Mouse (Mus musculus) neural tube, embryonic 13.5 days (tissue): Measurements from ENCODE around the gene Tgm6. TPM values are rescaled to one million over a fixed set of nuclear protein-coding genes. Genes with fewer than 3 reads are reported as not detected.

Source experiments
- ATAC-seq: fragments of 200-750 bp; cut with Nextera tagmentation; 2 replicates; pipeline ENCODE4 v1.8.0; 2017; ENCODE audit warnings: low read depth, mild to moderate bottlenecking, moderate TSS enrichment, moderate library complexity
- H3K27ac ChIP-seq: fragments of 300-500 bp; sonication (generic); replicated peaks from 2 replicates; pipeline ENCODE4 v1.5.1; 2015; ENCODE audit warnings: moderate library complexity, mild to moderate bottlenecking, inconsistent platforms
- H3K27me3 ChIP-seq: fragments of 300-500 bp; sonication (generic); 2 replicates; pipeline ENCODE4 v1.6.1; 2015; ENCODE audit warnings: mild to moderate bottlenecking, inconsistent platforms
- H3K36me3 ChIP-seq: fragments of 300-500 bp; sonication (generic); 2 replicates; pipeline ENCODE4 v1.6.1; 2015; ENCODE audit warnings: mild to moderate bottlenecking, inconsistent platforms
- H3K4me1 ChIP-seq: fragments of 300-500 bp; sonication (generic); replicated peaks from 2 replicates; pipeline ENCODE4 v1.6.1; 2015; ENCODE audit warnings: inconsistent platforms
- H3K4me2 ChIP-seq: fragments of 300-500 bp; sonication (generic); 2 replicates; pipeline ENCODE4 v1.6.1; 2015; ENCODE audit warnings: inconsistent platforms, mild to moderate bottlenecking, moderate library complexity
- H3K4me3 ChIP-seq: fragments of 300-500 bp; sonication (generic); 2 replicates; pipeline ENCODE4 v1.5.1; 2015; ENCODE audit warnings: mild to moderate bottlenecking, inconsistent platforms
- H3K9ac ChIP-seq: fragments of 300-500 bp; sonication (generic); 2 replicates; pipeline ENCODE4 v1.6.1; 2015; ENCODE audit warnings: moderate library complexity, mild to moderate bottlenecking, inconsistent platforms
- H3K9me3 ChIP-seq: fragments of 300-500 bp; sonication (generic); 2 replicates; pipeline ENCODE4 v1.6.1; 2016; ENCODE audit warnings: inconsistent platforms
- WGBS: fragments of 180-500 bp; shearing (Covaris S2); methylation state at CpG from one replicate; pipeline ENCODE4 v1.1.7; 2015; 5-methylcytosine and 5-hydroxymethylcytosine counted together
- polyA plus RNA-seq: library from polyadenylated mRNA; unstranded; fragments of >200 nt; fragmentation: Nextera tagmentation; extraction: Ambion mirVana; gene quantifications from 2 replicates; pipeline ENCODE4 v1.2.1, GENCODE M21; 2015

Tgm6 gene
- 0.10 TPM in 1 of 2 replicates, not detected in the other for polyA plus RNA-seq

DNA sequence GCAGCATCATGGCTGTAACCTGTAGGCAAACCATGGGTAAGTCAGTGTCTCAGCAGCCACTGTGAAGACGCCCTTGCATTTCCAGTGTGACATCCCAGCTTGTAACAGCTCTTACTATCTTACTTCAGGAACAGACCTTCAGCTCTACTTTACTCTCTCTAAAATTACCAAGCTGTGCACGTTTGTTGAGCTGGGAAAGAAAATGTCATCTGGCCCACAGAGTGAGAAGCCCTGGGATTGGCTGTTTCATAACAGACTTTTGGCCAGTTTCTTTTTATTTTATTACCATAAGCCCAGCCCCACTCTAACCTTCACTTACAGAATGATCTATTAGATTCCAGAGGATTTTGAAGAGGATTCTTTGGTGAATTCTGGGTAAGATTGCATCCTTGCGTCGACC lies at the start of gene Tgm6:
Gene Tgm6 (plus strand): TSS at position 301 of the 400 bp plus-strand sequence.
- Histone ChIP-seq H3K36me3 (no peaks in the 10 kb centered on the region), H3K9me3 (no peaks in the 10 kb centered on the region), H3K9ac (no peak within 1 kb of the TSS), H3K4me3 (no peak within 1 kb of the TSS), H3K4me2 (no peak within 1 kb of the TSS), H3K4me1 (peaks cover 4% of the 10 kb centered on the region; the same call in 1 of the 2 replicates), H3K27ac (no peak within 1 kb of the TSS), H3K27me3 (no peaks in the 10 kb centered on the region)
- WGBS = 77% methylated on average over 4 of the region's 4 CpGs
- no peak for ATAC-seq

- 28% methylated on average over 3 of the region's 3 CpGs for WGBS
- H3K9ac ChIP-seq = no peak overlapping the region
- H3K36me3 ChIP-seq = no peaks in the 10 kb centered on the region
- no peaks in the 10 kb centered on the region for H3K4me1 ChIP-seq
- H3K27ac ChIP-seq = no peak overlapping the region
- no peaks in the 10 kb centered on the region for H3K9me3 ChIP-seq
- no peaks in the 10 kb centered on the region for H3K27me3 ChIP-seq
- H3K4me3 ChIP-seq = no peak overlapping the region
- no peak for ATAC-seq
- no peak overlapping the region for H3K4me2 ChIP-seq
Measured at GRCm38 (mm10) chr2:130068228-130068627, 44.0 kb upstream of the Tgm6 start.

GRCm38 (mm10) chr2:130070396-130070795 lies 41.8 kb upstream of the Tgm6 start:
- no peaks in the 10 kb centered on the region for H3K4me1 ChIP-seq
- H3K4me3 ChIP-seq = no peak overlapping the region
- H3K9me3 ChIP-seq = no peaks in the 10 kb centered on the region
- H3K9ac ChIP-seq = no peak overlapping the region
- ATAC-seq = no peak
- no peak overlapping the region for H3K27ac ChIP-seq
- no peaks in the 10 kb centered on the region for H3K36me3 ChIP-seq
- 90% methylated on average over 2 of the region's 2 CpGs for WGBS
- H3K27me3 ChIP-seq = no peaks in the 10 kb centered on the region
- no peak overlapping the region for H3K4me2 ChIP-seq

- 71% methylated on average over 4 of the region's 4 CpGs for WGBS
- no peak for ATAC-seq
Measured at GRCm38 (mm10) chr2:130112804-130113203, 588 bp downstream of the Tgm6 start.

DNA sequence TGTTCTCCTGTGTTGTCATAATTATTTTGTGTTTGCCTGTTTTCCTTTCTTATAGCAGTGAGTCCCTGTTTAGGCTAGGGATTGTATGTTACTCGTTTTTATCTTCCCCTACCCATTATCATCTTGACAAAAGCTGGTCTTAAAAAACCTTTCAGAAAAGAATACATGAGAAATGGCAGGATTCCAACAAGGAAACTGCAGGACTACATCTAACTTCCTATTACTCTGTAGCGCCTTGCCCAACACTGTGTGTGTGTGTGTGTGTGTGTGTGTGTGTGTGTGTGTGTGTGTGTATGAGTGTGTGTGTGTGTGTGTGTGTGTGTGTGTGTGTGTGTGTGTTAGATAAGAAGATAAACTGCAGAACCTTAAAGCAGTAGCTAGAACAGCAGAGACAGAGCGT lies 1.2 kb downstream of the Tgm6 start:
- 33% methylated on average over 3 of the region's 3 CpGs for WGBS
- H3K27ac ChIP-seq = no peak overlapping the region

More at GRCm38 (mm10) chr2:130112804-130113203, 588 bp downstream of the Tgm6 start:
- Histone ChIP-seq H3K9me3 (no peaks in the 10 kb centered on the region), H3K27me3 (no peaks in the 10 kb centered on the region), H3K4me2 (no peak overlapping the region), H3K4me3 (no peak overlapping the region), H3K27ac (no peak overlapping the region), H3K9ac (no peak overlapping the region), H3K36me3 (no peaks in the 10 kb centered on the region), H3K4me1 (peaks cover 4% of the 10 kb centered on the region; the same call in 1 of the 2 replicates)

GRCm38 (mm10) chr2:130118649-130119048 lies 6.4 kb downstream of the Tgm6 start:
- no peaks in the 10 kb centered on the region for H3K27me3 ChIP-seq
- peaks cover 4% of the 10 kb centered on the region; the same call in 1 of the 2 replicates for H3K4me1 ChIP-seq
- H3K4me3 ChIP-seq = no peak overlapping the region
- ATAC-seq = no peak
- no peaks in the 10 kb centered on the region for H3K9me3 ChIP-seq
- no peak overlapping the region for H3K27ac ChIP-seq
- no peaks in the 10 kb centered on the region for H3K36me3 ChIP-seq
- no peak overlapping the region for H3K9ac ChIP-seq
- H3K4me2 ChIP-seq = no peak overlapping the region
- 78% methylated on average over 7 of the region's 7 CpGs for WGBS

More for the DNA sequence above, 1.2 kb downstream of the Tgm6 start:
- Histone ChIP-seq H3K36me3 (no peaks in the 10 kb centered on the region), H3K4me1 (peaks cover 4% of the 10 kb centered on the region; the same call in 1 of the 2 replicates), H3K4me3 (no peak overlapping the region), H3K9ac (no peak overlapping the region), H3K9me3 (no peaks in the 10 kb centered on the region), H3K27me3 (no peaks in the 10 kb centered on the region), H3K4me2 (no peak overlapping the region)
- ATAC-seq = no peak

DNA sequence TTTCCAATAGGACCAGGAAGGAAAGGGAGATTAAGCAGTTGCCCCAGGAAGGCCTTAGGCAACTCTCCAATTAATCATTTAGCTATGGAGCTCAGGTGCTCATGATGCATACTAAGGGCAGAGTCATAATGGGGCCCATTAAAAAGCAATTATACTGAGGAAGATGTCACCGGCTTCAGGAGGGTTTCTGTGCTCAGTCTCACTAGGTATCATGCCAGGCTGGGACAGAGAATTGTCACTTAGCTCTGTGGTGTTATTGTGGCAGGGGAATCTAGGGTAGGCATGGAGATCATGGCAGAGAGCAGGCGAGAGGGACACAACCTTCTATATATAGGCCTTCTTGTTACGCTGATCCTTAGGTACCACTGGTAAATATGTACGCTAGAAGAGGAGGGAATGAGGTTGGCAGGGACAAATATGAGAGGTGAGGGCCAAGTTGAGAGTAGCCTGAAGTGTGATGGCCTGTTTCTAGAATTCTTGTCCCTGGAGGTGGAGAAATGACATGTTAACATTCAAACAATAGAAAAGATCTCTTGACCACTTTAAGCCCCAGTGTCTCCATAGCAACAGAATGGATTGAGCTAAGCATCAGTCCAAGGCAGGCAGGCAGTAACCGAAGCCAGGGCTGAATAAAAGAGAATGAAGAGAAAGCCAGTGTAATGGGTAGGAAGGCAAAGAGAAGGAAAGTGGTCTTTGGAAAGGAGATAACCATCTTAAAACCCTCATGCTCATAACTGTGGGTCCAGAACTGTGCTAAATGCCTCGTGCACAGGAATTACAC lies 13.3 kb downstream of the Tgm6 start:
- Histone ChIP-seq H3K9me3 (no peaks in the 10 kb centered on the region), H3K4me3 (no peak overlapping the region), H3K36me3 (no peaks in the 10 kb centered on the region), H3K4me2 (no peak overlapping the region), H3K27me3 (no peaks in the 10 kb centered on the region), H3K27ac (0 out of 2 replicates have a peak overlapping the region, but pooled peaks have one; percentile 4), H3K9ac (no peak overlapping the region), H3K4me1 (peaks cover 12% of the 10 kb centered on the region; the same call in 1 of the 2 replicates)
- no peak; the same call in 1 of the 2 replicates for ATAC-seq
- 55% methylated on average over 6 of the region's 6 CpGs for WGBS

GRCm38 (mm10) chr2:130126073-130126472 lies 13.9 kb downstream of the Tgm6 start:
- Histone ChIP-seq H3K36me3 (no peaks in the 10 kb centered on the region), H3K27me3 (no peaks in the 10 kb centered on the region), H3K9me3 (no peaks in the 10 kb centered on the region), H3K4me1 (peaks cover 12% of the 10 kb centered on the region; the same call in 1 of the 2 replicates), H3K9ac (no peak overlapping the region), H3K4me2 (no peak overlapping the region), H3K4me3 (no peak overlapping the region), H3K27ac (no peak overlapping the region)
- no peak for ATAC-seq
- WGBS = 86% methylated on average over 1 of the region's 1 CpGs

DNA sequence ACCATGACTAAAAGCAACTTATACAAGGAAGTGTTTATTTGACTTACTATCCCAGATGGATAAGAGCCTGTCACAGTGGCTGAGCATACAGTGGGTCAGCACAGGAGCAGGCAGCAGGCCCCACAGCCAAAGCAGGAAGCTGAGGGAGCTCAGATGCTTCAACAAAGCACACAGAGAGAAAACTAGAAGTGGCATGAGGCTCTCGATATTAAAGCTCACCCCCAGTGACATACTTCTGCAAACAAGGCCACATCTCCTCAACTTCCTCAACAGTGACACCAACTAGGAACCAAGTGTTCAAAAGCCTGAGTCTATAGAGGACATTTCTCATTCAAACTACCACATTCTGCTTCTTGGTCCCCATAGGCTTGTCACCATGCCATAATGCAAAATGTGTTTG lies 17.5 kb downstream of the Tgm6 start:
- Histone ChIP-seq H3K9ac (no peak overlapping the region), H3K4me1 (peaks cover 12% of the 10 kb centered on the region; the same call in 1 of the 2 replicates), H3K27me3 (no peaks in the 10 kb centered on the region), H3K4me2 (no peak overlapping the region), H3K27ac (no peak overlapping the region), H3K36me3 (no peaks in the 10 kb centered on the region), H3K9me3 (no peaks in the 10 kb centered on the region), H3K4me3 (no peak overlapping the region)
- WGBS = 78% methylated on average over 1 of the region's 1 CpGs
- ATAC-seq = no peak

- Histone ChIP-seq H3K4me1 (no peaks in the 10 kb centered on the region), H3K4me2 (no peak overlapping the region), H3K36me3 (no peaks in the 10 kb centered on the region), H3K27me3 (no peaks in the 10 kb centered on the region), H3K9me3 (no peaks in the 10 kb centered on the region), H3K9ac (no peak overlapping the region), H3K27ac (no peak overlapping the region), H3K4me3 (no peak overlapping the region)
- WGBS = 94% methylated on average over 8 of the region's 8 CpGs
- ATAC-seq = no peak
Measured at GRCm38 (mm10) chr2:130143011-130143410, 30.8 kb downstream of the Tgm6 start.

DNA sequence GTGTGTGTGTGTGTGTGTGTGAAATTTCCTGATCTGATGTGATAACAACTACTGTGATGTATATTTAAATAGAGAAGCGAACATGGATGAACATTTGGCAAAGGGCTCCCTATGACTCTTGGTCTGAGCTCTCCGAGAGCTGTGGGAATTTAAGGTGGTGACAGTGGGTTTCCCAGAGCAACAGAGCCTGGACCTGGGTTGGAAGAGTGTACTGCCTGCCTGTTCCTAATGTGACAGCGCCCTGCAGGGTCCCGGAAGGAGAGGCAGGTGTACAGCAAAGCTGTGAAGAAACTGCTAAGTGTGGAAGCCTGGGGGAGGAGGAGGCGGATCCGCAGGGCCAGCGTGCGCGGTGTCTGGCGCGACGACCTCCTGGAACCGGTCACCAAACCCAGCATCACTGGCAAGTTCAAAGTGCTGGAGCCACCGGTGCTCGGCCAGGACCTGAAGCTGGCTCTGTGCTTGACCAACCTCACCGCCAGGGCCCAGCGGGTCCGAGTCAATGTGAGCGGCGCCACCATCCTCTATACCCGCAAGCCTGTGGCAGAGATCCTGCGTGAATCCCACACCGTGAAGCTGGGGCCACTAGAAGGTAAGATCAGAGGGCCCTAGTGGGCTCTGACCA lies 32.6 kb downstream of the Tgm6 start:
- no peak overlapping the region for H3K4me3 ChIP-seq
- no peak overlapping the region for H3K9ac ChIP-seq
- no peaks in the 10 kb centered on the region for H3K9me3 ChIP-seq
- no peak overlapping the region for H3K4me2 ChIP-seq
- H3K4me1 ChIP-seq = no peaks in the 10 kb centered on the region
- ATAC-seq = no peak
- no peaks in the 10 kb centered on the region for H3K36me3 ChIP-seq
- no peak overlapping the region for H3K27ac ChIP-seq
- WGBS = 87% methylated on average over 23 of the region's 23 CpGs
- no peaks in the 10 kb centered on the region for H3K27me3 ChIP-seq

DNA sequence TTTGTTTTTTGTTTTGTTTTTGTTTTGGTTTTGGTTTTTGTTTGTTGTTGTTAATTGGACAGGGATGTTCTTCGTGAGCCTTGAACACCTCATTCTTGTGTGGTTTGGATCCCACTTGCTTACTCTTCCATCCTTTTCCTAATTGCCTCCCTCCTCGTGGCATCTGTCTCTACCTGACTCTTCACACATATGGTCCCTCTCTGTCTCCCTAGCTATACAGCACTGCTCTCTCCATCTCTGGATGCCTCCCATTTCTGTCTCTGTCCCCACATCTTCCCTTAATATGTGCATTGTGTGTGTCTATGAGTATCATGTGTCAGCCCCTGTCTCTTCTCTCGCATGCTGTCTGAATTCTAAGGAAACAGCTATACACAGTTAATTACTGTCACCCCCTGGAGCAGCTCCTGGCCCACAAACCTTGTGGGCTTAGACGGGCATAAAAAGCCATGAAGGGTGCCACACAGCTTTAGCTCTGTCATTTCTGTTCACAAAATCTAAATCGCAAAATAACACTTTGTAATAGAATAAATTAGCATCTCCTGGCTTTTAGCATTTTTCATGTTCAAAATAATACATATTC lies 34.0 kb downstream of the Tgm6 start:
- ATAC-seq = no peak
- 72% methylated on average over 5 of the region's 5 CpGs for WGBS
- H3K4me1 ChIP-seq = no peaks in the 10 kb centered on the region
- H3K9ac ChIP-seq = no peak overlapping the region
- H3K9me3 ChIP-seq = no peaks in the 10 kb centered on the region
- no peak overlapping the region for H3K4me3 ChIP-seq
- no peak overlapping the region for H3K4me2 ChIP-seq
- H3K27ac ChIP-seq = no peak overlapping the region
- H3K36me3 ChIP-seq = no peaks in the 10 kb centered on the region
- no peaks in the 10 kb centered on the region for H3K27me3 ChIP-seq
